Mouse (Mus musculus) forebrain, embryonic 14.5 days (tissue): Measurements from ENCODE around the gene Atxn1. TPM values are rescaled to one million over a fixed set of nuclear protein-coding genes. Genes with fewer than 3 reads are reported as not detected.
A peak's percentile ranks its signal among the peaks of the same experiment; 100 is the strongest.

Source experiments
- ATAC-seq: fragments of 200-750 bp; cut with Nextera tagmentation; 2 replicates; pipeline ENCODE4 v1.8.0; 2017; ENCODE audit warnings: mild to moderate bottlenecking, moderate library complexity
- DNase-seq: peaks from one replicate; pipeline ENCODE4 v3.0.0-alpha.2; 2015; ENCODE audit warnings: low spot score
- H3K27ac ChIP-seq: fragments of 300-500 bp; sonication (generic); 2 replicates; pipeline ENCODE4 v1.5.1; 2014; ENCODE audit warnings: low read depth, mild to moderate bottlenecking, control low read depth, low read length, moderate library complexity
- H3K27me3 ChIP-seq: fragments of 300-500 bp; sonication (generic); replicated peaks from 2 replicates; pipeline ENCODE4 v1.6.1; 2014; ENCODE audit warnings: low read length, control low read depth, mixed read lengths; ENCODE audit not compliant: control insufficient read depth, insufficient read depth
- H3K36me3 ChIP-seq: fragments of 300-500 bp; sonication (generic); 2 replicates; pipeline ENCODE4 v1.6.1; 2014; ENCODE audit warnings: low read length, control low read depth; ENCODE audit not compliant: control insufficient read depth, insufficient read depth
- H3K4me1 ChIP-seq: fragments of 300-500 bp; sonication (generic); 2 replicates; pipeline ENCODE4 v1.6.1; 2014; ENCODE audit warnings: antibody characterized with exemption, low read length, control low read depth; ENCODE audit not compliant: control insufficient read depth, insufficient read depth
- H3K4me2 ChIP-seq: fragments of 300-500 bp; sonication (generic); 2 replicates; pipeline ENCODE4 v1.6.1; 2014; ENCODE audit warnings: mild to moderate bottlenecking, control low read depth, low read length
- H3K4me3 ChIP-seq: fragments of 300-500 bp; sonication (generic); 2 replicates; pipeline ENCODE4 v1.5.1; 2014; ENCODE audit warnings: low read depth, low read length, control low read depth
- H3K9ac ChIP-seq: fragments of 300-500 bp; sonication (generic); 2 replicates; pipeline ENCODE4 v1.6.1; 2014; ENCODE audit warnings: mild to moderate bottlenecking, low read length, control low read depth, moderate library complexity
- H3K9me3 ChIP-seq: fragments of 300-500 bp; sonication (generic); replicated peaks from 2 replicates; pipeline ENCODE4 v1.6.1; 2016; ENCODE audit warnings: low read length, control low read depth, mixed read lengths; ENCODE audit not compliant: control insufficient read depth
- WGBS: fragments of 180-500 bp; shearing (Covaris S2); extraction: QIAGEN DNeasy Blood & Tissue Kit; methylation state at CpG from one replicate; pipeline ENCODE4 v1.1.7; 2014; 5-methylcytosine and 5-hydroxymethylcytosine counted together
- polyA plus RNA-seq: library from polyadenylated mRNA; unstranded; fragments of >200 nt; fragmentation: Nextera tagmentation; extraction: Ambion mirVana; gene quantifications from 2 replicates; pipeline ENCODE4 v1.2.1, GENCODE M21; 2014

Gene Atxn1
- polyA plus RNA-seq, 1 experiment from 2014 or later: 4.3 TPM

DNA sequence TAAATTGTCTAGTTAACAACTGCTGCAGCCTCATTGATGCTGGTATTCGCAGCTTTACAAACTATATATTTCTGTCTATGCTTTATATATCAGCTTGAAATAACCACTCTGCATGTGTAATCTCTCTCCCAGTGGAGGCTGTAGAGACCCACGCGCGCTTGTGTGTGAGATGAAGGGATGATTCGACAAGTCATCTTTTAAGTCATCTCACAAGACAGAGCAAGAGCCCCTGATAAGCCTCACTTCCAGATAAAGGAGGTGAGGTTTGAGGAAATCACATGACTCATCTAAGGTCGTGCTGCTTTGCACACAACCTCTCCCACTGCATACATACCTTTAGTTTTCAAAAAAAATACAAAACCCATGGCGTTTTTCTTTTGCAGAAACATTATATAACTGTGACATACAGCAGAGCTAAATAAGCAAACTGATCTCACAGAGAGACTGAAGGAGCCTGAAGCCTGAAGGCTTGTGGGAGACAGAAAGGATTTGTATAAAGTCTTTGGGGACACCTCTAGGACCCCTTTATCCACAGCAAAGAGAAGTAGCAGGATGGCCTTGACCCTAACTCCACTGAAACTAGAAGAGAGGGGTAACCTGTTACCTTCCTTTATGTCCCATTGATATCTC is 219.9 kb downstream of the Atxn1 start:
- H3K27me3 ChIP-seq: no peaks in the 10 kb centered on the region
- no peak overlapping the region for H3K4me3 ChIP-seq
- no peak overlapping the region for H3K4me2 ChIP-seq
- H3K36me3 ChIP-seq: no peaks in the 10 kb centered on the region
- no peak overlapping the region for H3K27ac ChIP-seq
- no peak for ATAC-seq
- no peak overlapping the region for H3K9ac ChIP-seq
- 0 out of 2 replicates have a peak, but pooled peaks cover under 1% of the 10 kb centered on the region for H3K4me1 ChIP-seq
- no peak for DNase-seq
- 88% methylated on average over 7 of the region's 7 CpGs for WGBS
- no peaks in the 10 kb centered on the region for H3K9me3 ChIP-seq

- Histone ChIP-seq H3K4me2 (no peak overlapping the region), H3K9ac (no peak overlapping the region), H3K4me3 (no peak overlapping the region), H3K36me3 (no peaks in the 10 kb centered on the region), H3K4me1 (no peaks in the 10 kb centered on the region), H3K9me3 (no peaks in the 10 kb centered on the region), H3K27ac (no peak overlapping the region), H3K27me3 (no peaks in the 10 kb centered on the region)
- 64% methylated on average over 7 of the region's 7 CpGs for WGBS
- ATAC-seq: no peak; the same call in 1 of the 2 replicates
- peak; percentile 34 for DNase-seq
Observed at GRCm38 (mm10) chr13:45743848-45744247, 221.0 kb downstream of the Atxn1 start.

DNA sequence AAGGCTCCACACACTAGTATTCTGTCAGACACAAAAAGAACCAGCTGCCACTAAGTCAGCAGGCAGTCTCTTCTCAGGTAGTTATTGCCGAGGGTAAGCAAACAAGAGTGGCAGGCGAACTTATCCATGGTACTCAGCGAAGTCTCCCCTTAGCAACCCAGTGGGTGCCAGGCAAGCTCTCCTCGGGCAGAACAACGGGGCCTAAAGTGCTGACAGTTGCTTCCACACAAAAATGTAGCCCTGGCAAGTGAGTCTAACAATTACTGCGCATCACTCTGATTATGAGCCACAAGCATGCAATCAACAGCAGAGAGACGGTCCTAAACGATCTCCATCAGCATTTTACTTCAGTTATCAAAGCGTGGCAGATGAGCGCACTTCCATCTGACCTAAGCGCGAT is 224.4 kb downstream of the Atxn1 start:
- no peak overlapping the region for H3K4me2 ChIP-seq
- 71% methylated on average over 12 of the region's 12 CpGs for WGBS
- no peaks in the 10 kb centered on the region for H3K4me1 ChIP-seq
- H3K36me3 ChIP-seq: no peaks in the 10 kb centered on the region
- no peak overlapping the region for H3K9ac ChIP-seq
- no peak overlapping the region for H3K27ac ChIP-seq
- H3K4me3 ChIP-seq: no peak overlapping the region
- DNase-seq: peak; percentile 13
- no peak for ATAC-seq
- no peaks in the 10 kb centered on the region for H3K9me3 ChIP-seq
- no peaks in the 10 kb centered on the region for H3K27me3 ChIP-seq

GRCm38 (mm10) chr13:45736241-45736640 is 228.6 kb downstream of the Atxn1 start:
- H3K4me3 ChIP-seq: no peak overlapping the region
- no peak for ATAC-seq
- 70% methylated on average over 4 of the region's 4 CpGs for WGBS
- no peaks in the 10 kb centered on the region for H3K9me3 ChIP-seq
- no peak for DNase-seq
- no peaks in the 10 kb centered on the region for H3K4me1 ChIP-seq
- no peaks in the 10 kb centered on the region for H3K27me3 ChIP-seq
- no peak overlapping the region for H3K4me2 ChIP-seq
- 0 out of 2 replicates have a peak, but pooled peaks cover 4% of the 10 kb centered on the region for H3K36me3 ChIP-seq
- H3K9ac ChIP-seq: no peak overlapping the region
- H3K27ac ChIP-seq: no peak overlapping the region

- Histone ChIP-seq H3K9me3 (no peaks in the 10 kb centered on the region), H3K27ac (no peak overlapping the region), H3K36me3 (0 out of 2 replicates have a peak, but pooled peaks cover 4% of the 10 kb centered on the region), H3K9ac (no peak overlapping the region), H3K4me2 (no peak overlapping the region), H3K4me3 (no peak overlapping the region), H3K27me3 (no peaks in the 10 kb centered on the region), H3K4me1 (no peaks in the 10 kb centered on the region)
- WGBS: 95% methylated on average over 3 of the region's 3 CpGs
- no peak for DNase-seq
- ATAC-seq: no peak
Observed at GRCm38 (mm10) chr13:45735802-45736201, 229.0 kb downstream of the Atxn1 start.

DNA sequence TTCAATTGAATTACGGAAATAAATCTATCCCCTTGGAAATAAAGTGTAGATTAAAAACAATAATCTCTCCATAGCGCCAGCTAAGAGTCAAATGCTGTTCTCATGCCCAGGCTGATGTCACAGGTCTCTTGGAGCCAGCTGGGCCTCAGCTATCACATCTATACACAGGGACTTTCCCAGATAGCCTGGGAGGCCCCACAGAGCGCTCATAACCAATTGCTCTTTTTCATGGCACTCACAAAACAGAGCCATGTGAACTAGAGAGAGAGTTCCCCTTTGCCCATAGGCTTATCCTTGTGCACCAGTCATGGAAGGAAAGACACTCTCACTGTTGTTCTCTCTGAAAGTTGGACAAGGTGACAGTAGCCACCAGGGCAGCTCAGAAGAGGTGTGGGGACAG is 230.3 kb downstream of the Atxn1 start:
- Histone ChIP-seq H3K4me2 (no peak overlapping the region), H3K36me3 (0 out of 2 replicates have a peak, but pooled peaks cover 4% of the 10 kb centered on the region), H3K27ac (no peak overlapping the region), H3K9ac (no peak overlapping the region), H3K9me3 (no peaks in the 10 kb centered on the region), H3K27me3 (no peaks in the 10 kb centered on the region), H3K4me3 (no peak overlapping the region), H3K4me1 (no peaks in the 10 kb centered on the region)
- WGBS: 93% methylated on average over 3 of the region's 3 CpGs
- DNase-seq (no peak), ATAC-seq (no peak)

DNA sequence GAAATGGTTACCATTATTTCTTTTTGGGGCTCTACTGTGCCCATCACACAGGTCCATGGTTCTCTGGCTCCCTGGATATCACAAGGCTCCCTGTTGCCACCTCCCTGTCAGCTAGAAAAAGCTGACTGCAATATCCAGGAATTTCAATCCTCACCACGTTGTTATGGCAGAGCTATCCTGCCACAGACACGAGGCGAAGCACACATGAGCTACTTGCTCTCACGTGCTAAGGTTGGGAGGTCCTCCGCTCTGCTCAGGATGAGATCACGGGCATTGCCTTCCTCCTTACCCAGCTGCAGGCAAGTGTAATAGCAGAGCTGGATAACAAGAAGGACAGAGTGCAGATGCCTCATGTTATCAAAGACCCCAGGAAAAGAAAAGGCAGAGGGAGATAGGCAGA is 232.2 kb downstream of the Atxn1 start:
- Histone ChIP-seq H3K27ac (no peak overlapping the region), H3K4me1 (no peaks in the 10 kb centered on the region), H3K9me3 (no peaks in the 10 kb centered on the region), H3K4me2 (no peak overlapping the region), H3K9ac (no peak overlapping the region), H3K4me3 (no peak overlapping the region), H3K36me3 (0 out of 2 replicates have a peak, but pooled peaks cover 4% of the 10 kb centered on the region), H3K27me3 (no peaks in the 10 kb centered on the region)
- DNase-seq: no peak
- WGBS: 81% methylated on average over 6 of the region's 6 CpGs
- no peak for ATAC-seq

DNA sequence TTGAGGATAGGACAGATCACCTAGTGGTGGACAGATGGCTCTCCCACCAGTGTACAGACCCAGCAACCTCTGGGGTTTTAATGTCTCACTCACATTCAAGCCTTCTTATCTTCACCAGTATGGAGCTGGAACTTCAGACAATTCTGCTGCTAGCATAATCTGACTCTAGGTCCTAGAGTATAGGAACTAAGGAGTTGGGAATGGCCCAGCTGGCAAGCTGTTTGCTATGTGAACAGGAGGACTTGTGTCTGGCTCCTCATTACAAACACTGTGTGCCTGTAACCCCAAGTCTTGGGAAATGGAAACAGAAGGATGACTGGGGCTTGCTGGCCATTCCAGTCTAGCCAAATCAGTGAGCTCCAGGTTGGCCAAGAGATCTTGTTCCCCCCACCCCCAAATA is 237.9 kb downstream of the Atxn1 start:
- ATAC-seq (no peak), DNase-seq (no peak)
- Histone ChIP-seq H3K4me3 (no peak overlapping the region), H3K27ac (no peak overlapping the region), H3K9me3 (no peaks in the 10 kb centered on the region), H3K4me1 (no peaks in the 10 kb centered on the region), H3K9ac (no peak overlapping the region), H3K27me3 (no peaks in the 10 kb centered on the region), H3K36me3 (no peaks in the 10 kb centered on the region), H3K4me2 (no peak overlapping the region)

DNA sequence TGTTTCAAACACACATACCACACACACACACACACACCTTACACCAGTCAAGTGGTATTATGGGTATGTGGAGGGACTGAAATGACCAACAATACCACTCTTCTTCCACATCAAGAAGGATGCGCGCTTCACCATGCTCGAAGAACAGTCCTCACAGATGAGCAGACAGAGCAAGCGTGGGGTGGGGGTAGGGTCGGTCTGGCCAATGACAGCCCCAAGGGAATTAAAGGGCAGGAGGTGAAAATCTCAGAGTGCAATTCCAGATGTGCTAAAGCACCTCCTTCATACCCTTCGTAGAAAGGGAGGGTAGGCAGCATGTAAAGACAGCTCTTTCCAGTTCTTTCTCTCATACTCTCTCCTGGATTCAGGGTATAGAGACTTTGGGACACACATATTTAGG is 238.6 kb downstream of the Atxn1 start:
- WGBS: 95% methylated on average over 6 of the region's 6 CpGs

More for the DNA sequence above, 238.6 kb downstream of the Atxn1 start:
- ATAC-seq (no peak), DNase-seq (no peak)
- H3K27me3 ChIP-seq: no peaks in the 10 kb centered on the region
- no peaks in the 10 kb centered on the region for H3K4me1 ChIP-seq
- no peak overlapping the region for H3K27ac ChIP-seq
- no peaks in the 10 kb centered on the region for H3K36me3 ChIP-seq
- no peaks in the 10 kb centered on the region for H3K9me3 ChIP-seq
- no peak overlapping the region for H3K4me2 ChIP-seq
- no peak overlapping the region for H3K9ac ChIP-seq
- H3K4me3 ChIP-seq: no peak overlapping the region
